Mouse (Mus musculus): ENCODE data around the gene Pth2. TPM values are rescaled to one million over a fixed set of nuclear protein-coding genes. Genes with fewer than 3 reads are reported as not detected.
A peak's percentile ranks its signal among the peaks of the same experiment; 100 is the strongest.
"Not testable (repeated sequence)": the region's sequence is repeated elsewhere in the genome, so short reads cannot be mapped to it uniquely, and the experiment has no call there.

The Pth2 gene
- polyA plus RNA-seq, 1 experiment from 2014 or later, result not detected

DNA sequence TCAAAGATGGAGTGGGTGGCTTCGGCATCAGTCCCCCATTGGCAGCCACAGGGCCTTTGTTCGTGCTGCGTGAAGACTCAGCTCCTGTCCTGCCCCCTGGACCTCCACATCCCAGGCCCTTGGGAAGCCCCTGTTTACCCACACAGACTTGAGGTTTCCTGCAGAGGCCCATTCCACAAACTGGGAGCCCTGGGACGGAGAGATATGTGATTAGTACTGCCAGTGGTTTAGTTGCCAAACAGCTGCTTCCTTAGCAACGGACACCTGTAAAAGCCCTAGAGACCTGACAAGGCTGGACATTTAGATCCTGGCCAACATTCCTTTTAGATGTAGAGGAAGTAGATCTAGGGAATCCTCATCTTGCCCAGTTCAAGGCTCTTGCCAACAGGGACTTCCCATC is 38.9 kb upstream of the Pth2 start:
- H3K4me3 ChIP-seq (replicated peaks), result no peak overlapping the region
- no peak overlapping the region for H3K9ac ChIP-seq
- H3K27ac ChIP-seq, result no peak overlapping the region
- no peaks in the 10 kb centered on the region for H3K4me1 ChIP-seq
- 0 out of 2 replicates have a peak, but pooled peaks cover 40% of the 10 kb centered on the region for H3K36me3 ChIP-seq
- H3K4me2 ChIP-seq, result no peak overlapping the region
- no peaks in the 10 kb centered on the region for H3K9me3 ChIP-seq
- ATAC-seq (ENCODE audit: insufficient read depth, low FRiP score, low read depth), result no peak
- 87% methylated on average over 5 of the region's 5 CpGs for WGBS
- H3K27me3 ChIP-seq (replicated peaks), result no peaks in the 10 kb centered on the region

DNA sequence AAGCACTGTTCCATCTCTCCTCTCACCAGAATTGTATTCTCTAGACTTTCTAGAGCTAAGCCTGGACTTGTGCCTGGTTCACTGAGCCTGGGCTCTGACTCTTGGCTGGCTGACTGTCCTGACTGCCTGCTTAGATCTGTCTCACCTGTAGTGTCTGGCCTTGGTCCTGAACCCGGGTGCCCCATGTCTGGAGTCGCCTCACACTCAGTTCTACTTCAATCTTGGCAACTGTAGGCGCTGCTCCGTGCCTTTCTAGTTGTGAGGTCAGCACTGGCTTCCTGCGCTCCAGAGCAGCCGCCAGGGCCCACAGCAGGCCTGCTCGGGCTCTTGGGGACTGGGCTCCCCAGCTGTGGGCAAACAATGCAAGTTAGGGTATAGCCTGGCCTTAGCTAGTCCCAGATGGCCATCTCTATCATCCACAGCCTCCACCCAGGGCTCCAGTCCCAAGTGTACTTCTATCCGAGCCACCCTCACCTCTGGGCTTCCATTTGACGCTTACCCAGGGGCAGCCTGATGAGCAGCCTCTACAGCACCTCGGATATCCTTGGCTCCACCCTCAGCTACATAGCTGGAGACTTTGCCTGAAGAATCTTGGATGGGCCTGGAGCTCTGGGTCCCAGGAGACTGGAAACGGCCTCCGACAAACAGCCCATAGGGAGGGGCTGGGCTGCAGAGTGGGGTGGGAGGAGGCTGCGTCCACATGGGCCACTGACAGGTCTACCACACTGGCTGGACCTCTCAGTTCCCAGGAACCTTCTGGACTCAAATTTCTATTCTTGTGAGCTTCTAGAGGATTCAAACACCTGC is 36.2 kb upstream of the Pth2 start:
- Histone ChIP-seq H3K36me3 (0 out of 2 replicates have a peak, but pooled peaks cover 43% of the 10 kb centered on the region), H3K27ac (no peak overlapping the region)
- no peak for ATAC-seq (ENCODE audit: insufficient read depth, low FRiP score, low read depth)

DNA sequence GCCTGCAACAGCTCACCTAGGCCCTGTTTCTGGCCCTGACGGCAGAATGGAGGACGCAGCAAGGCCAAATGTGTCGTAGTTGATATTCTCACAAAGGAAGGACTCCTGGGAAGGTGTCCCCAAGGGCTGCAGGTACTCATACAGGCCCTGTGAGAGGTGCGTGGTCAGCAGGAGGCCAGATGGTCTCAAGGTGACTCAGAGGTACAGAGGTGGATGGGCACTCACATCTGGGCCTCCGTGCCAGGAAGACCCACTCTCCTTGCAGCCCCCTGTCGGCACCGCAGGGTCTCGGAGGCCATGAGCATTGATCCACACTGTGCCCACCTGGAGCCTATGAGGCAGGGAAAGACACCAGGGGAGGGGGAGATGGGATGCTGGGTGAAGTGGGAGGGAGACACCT is 35.3 kb upstream of the Pth2 start:
- no peak overlapping the region for H3K27ac ChIP-seq
- H3K36me3 ChIP-seq, result 0 out of 2 replicates have a peak, but pooled peaks cover 43% of the 10 kb centered on the region
- ATAC-seq (ENCODE audit: insufficient read depth, low FRiP score, low read depth), result no peak
- no peak overlapping the region for H3K9ac ChIP-seq
- H3K9me3 ChIP-seq, result no peaks in the 10 kb centered on the region
- no peaks in the 10 kb centered on the region for H3K27me3 ChIP-seq (replicated peaks)
- no peak overlapping the region for H3K4me3 ChIP-seq (replicated peaks)
- WGBS, result 93% methylated on average over 8 of the region's 8 CpGs
- peaks cover 1% of the 10 kb centered on the region for H3K4me1 ChIP-seq
- H3K4me2 ChIP-seq, result no peak overlapping the region

More for the DNA sequence above, 36.2 kb upstream of the Pth2 start:
- H3K4me2 ChIP-seq, result no peak overlapping the region
- 81% methylated on average over 13 of the region's 13 CpGs for WGBS
- H3K9ac ChIP-seq, result no peak overlapping the region
- H3K27me3 ChIP-seq (replicated peaks), result no peaks in the 10 kb centered on the region
- H3K4me3 ChIP-seq (replicated peaks), result no peak overlapping the region
- no peaks in the 10 kb centered on the region for H3K4me1 ChIP-seq
- no peaks in the 10 kb centered on the region for H3K9me3 ChIP-seq

DNA sequence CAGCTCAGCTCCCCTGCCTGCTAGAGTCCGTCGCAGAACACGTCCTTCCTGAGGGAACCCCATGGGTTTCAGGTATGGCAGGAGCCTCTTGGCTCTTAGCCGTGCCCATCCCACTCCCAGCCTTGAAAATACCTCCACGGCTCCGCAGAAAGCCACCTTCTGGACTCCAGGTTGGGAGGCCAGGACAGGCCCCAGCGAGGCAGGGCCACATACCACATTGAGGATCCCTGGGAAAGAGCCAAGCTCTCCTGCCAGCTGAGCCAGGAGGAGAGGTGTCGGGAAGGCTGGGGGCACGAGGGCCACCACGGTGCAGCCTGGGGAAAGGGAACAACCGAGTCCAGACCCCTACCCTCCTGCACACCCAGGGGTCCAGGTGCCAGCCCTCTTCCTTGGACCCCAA is 33.5 kb upstream of the Pth2 start:
- Histone ChIP-seq H3K4me1 (peaks cover 12% of the 10 kb centered on the region), H3K27me3 (replicated peaks) (no peaks in the 10 kb centered on the region), H3K9me3 (no peaks in the 10 kb centered on the region), H3K4me2 (no peak overlapping the region), H3K36me3 (0 out of 2 replicates have a peak, but pooled peaks cover 35% of the 10 kb centered on the region), H3K27ac (no peak overlapping the region), H3K4me3 (replicated peaks) (no peak overlapping the region), H3K9ac (no peak overlapping the region)
- no peak for ATAC-seq (ENCODE audit: insufficient read depth, low FRiP score, low read depth)
- WGBS, result 94% methylated on average over 11 of the region's 11 CpGs

DNA sequence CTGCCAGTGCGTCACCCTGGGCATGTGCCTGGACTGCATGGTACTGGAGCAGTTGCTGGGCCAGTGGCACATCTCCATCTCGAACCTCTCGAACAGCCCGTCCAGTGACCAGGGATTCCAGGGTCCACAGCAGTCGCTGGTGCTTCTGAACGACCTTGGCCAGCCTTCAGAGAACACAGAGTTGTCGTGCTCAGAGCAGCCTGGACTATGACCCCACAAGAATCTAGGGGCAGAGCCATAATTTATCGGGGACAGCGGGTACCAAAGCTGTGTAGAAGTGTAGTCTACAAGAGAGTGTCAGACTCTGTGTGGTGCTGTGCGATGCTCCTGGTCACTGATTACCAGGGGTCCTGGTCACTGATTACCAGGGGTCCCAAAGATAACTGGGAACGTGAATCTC is 32.9 kb upstream of the Pth2 start:
- Histone ChIP-seq H3K27me3 (replicated peaks) (no peaks in the 10 kb centered on the region), H3K9me3 (no peaks in the 10 kb centered on the region), H3K4me3 (replicated peaks) (no peak overlapping the region), H3K9ac (no peak overlapping the region), H3K27ac (no peak overlapping the region), H3K4me2 (no peak overlapping the region), H3K36me3 (0 out of 2 replicates have a peak, but pooled peaks cover 30% of the 10 kb centered on the region), H3K4me1 (peaks cover 12% of the 10 kb centered on the region)
- ATAC-seq (ENCODE audit: insufficient read depth, low FRiP score, low read depth), result no peak
- 86% methylated on average over 11 of the region's 11 CpGs for WGBS

DNA sequence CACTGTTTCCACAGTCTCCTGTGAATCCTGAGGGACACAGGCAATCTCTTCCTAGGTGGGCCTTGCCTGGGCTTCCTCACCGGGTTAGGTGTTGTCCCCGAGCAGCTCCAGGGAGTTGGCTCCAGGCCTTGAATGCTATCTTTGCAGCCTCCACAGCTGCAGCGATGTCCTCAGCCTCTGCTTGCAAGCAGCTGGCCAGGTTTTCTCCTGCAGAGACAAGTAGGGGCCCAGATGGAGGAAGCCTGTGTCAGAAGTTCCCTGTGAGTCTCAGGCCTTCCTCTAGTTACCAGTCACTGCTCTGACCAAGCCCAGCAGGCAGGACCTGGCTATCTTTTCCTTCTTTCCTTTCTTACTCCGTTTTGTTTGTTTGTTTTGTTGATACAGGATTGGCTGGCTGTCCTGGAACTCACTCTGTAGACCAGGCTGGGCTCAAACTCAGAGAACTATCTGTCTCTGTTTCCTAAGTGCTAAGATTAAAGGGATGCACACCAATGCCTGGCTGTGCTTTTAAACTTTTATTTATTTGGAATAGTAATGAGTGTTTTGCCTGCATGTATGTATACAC is 32.2 kb upstream of the Pth2 start:
- H3K27me3 ChIP-seq (replicated peaks), result no peaks in the 10 kb centered on the region
- H3K9ac ChIP-seq, result no peak overlapping the region
- ATAC-seq (ENCODE audit: insufficient read depth, low FRiP score, low read depth), result no peak
- 59% methylated on average over 4 of the region's 4 CpGs for WGBS
- peaks cover 12% of the 10 kb centered on the region for H3K4me1 ChIP-seq
- H3K4me3 ChIP-seq (replicated peaks), result no peak overlapping the region
- H3K36me3 ChIP-seq, result 0 out of 2 replicates have a peak, but pooled peaks cover 23% of the 10 kb centered on the region
- no peaks in the 10 kb centered on the region for H3K9me3 ChIP-seq
- H3K4me2 ChIP-seq, result no peak overlapping the region
- 0 out of 2 replicates have a peak overlapping the region, but pooled peaks have one; percentile 42 for H3K27ac ChIP-seq

DNA sequence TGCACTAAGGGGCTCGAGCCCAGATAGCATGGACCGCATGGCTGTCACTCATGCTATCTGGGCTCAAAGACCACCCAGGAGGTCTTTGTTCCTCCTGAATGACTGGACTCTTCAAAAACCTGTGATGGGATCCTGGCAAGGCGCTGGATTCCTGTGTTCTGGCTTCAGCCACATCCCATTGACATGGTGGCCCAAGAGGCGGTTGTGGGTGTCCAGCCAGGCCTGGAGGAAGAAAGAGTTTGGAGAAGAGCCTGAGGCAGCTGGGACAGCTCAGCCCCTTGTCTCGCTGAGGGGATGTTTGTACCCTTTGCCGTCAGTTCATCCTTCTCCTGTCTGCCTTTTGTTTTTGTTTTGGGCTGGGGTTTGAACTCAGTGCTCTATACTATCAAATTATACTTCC is 31.2 kb upstream of the Pth2 start:
- Histone ChIP-seq H3K9ac (no peak overlapping the region), H3K36me3 (0 out of 2 replicates have a peak, but pooled peaks cover 22% of the 10 kb centered on the region), H3K4me1 (peaks cover 12% of the 10 kb centered on the region), H3K4me2 (no peak overlapping the region), H3K27ac (peak overlapping the region; percentile 82), H3K4me3 (replicated peaks) (no peak overlapping the region), H3K9me3 (no peaks in the 10 kb centered on the region), H3K27me3 (replicated peaks) (no peaks in the 10 kb centered on the region)
- 53% methylated on average over 6 of the region's 6 CpGs for WGBS
- no peak for ATAC-seq (ENCODE audit: insufficient read depth, low FRiP score, low read depth)

DNA sequence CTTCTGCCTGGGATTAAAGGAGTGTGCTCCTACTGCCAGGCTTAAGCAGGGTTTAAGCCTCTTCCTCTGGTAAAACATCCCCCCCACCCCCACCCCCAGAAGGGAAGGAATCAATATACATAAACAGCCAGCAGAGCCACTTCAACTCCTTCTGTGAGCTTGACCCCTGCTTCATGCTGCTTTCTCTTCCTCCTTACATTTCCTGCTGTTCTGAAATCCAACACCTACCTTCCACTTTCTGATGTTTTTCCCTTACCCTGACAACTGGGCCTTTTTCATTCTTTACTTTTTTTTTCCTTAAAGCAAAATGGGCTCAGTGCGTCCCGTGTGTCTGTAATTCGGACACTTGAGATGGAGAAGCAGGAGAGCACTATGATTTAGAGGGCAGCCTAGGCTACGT is 30.5 kb upstream of the Pth2 start:
- Histone ChIP-seq H3K4me3 (replicated peaks) (no peak overlapping the region), H3K9ac (no peak overlapping the region), H3K9me3 (no peaks in the 10 kb centered on the region), H3K4me2 (no peak overlapping the region; the same call in 1 of the 2 replicates), H3K36me3 (0 out of 2 replicates have a peak, but pooled peaks cover 16% of the 10 kb centered on the region), H3K27me3 (replicated peaks) (no peaks in the 10 kb centered on the region), H3K4me1 (peaks cover 17% of the 10 kb centered on the region), H3K27ac (peak overlapping the region; percentile 82)
- 44% methylated on average over 4 of the region's 4 CpGs for WGBS
- ATAC-seq (ENCODE audit: insufficient read depth, low FRiP score, low read depth), result no peak

DNA sequence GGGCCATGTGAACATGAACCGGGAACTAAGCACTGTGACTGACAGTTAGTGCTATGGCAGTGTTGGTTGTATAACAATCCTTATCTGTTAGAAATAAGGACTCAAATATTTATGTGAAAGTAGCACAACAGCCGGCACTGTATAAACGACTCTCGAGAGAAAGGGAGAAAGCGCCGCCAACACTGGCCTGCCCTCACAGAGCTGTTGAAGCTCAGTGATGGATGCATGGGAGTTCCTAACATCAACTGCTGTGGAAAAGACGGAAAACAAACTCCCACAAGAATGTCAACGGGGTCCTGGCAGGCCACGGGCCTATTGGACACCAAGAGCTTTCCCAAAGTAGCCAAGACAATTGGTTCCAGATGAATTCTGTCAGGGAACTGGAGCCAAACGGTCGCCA is 29.5 kb upstream of the Pth2 start:
- Histone ChIP-seq H3K9ac (no peak overlapping the region), H3K4me2 (peak overlapping the region; percentile 2; the same call in 1 of the 2 replicates), H3K4me1 (peaks cover 18% of the 10 kb centered on the region), H3K27ac (peak overlapping the region; percentile 82), H3K36me3 (0 out of 2 replicates have a peak, but pooled peaks cover 8% of the 10 kb centered on the region), H3K9me3 (no peaks in the 10 kb centered on the region), H3K4me3 (replicated peaks) (no peak overlapping the region), H3K27me3 (replicated peaks) (no peaks in the 10 kb centered on the region)
- WGBS, result 29% methylated on average over 11 of the region's 11 CpGs
- no peak for ATAC-seq (ENCODE audit: insufficient read depth, low FRiP score, low read depth)

DNA sequence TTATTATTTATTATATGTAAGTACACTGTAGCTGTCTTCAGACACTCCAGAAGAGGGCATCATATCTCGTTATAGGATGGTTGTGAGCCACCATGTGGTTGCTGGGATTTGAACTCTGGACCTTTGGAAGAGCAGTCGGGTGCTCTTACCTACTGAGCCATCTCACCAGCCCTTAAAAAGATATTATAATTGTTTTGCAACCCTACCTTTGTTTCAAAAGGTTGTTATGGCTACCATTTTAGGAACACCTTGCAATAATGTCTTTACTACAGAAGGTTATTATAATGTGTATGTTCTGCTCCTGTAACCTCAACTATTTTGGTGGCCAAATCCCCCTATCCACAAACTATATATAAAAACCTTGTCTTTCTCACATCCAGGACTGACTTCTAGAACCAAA is 27.7 kb upstream of the Pth2 start:
- ATAC-seq (ENCODE audit: insufficient read depth, low FRiP score, low read depth); H3K4me3 ChIP-seq (replicated peaks); H3K27ac ChIP-seq: not testable (repeated sequence)

DNA sequence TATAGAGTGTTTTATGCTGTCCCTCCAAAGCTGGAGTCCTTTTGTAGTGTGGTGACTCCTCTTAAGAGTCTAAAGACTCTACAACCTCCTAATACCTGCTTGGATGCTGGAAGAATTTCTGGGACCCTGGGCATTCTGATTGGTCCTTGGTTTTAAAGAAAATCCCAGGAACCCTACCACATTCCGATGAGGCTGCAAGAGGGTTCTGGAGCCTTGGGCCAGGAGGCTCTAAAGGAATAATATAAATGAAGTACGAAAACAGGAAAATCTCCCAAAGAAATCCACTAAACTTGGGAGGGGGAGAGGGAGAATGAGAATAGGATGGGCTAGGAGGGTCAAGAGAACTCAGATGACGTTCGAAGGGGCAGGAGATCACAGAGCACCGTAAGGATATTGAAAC is 27.2 kb upstream of the Pth2 start:
- Histone ChIP-seq H3K4me2 (peak overlapping the region; percentile 72), H3K9ac (peak overlapping the region; percentile 76), H3K36me3 (0 out of 2 replicates have a peak, but pooled peaks cover 4% of the 10 kb centered on the region), H3K4me3 (replicated peaks) (peak overlapping the region; percentile 59), H3K27me3 (replicated peaks) (no peaks in the 10 kb centered on the region), H3K9me3 (no peaks in the 10 kb centered on the region), H3K4me1 (peaks cover 18% of the 10 kb centered on the region), H3K27ac (peak overlapping the region; percentile 96)
- WGBS, result 1% methylated on average over 5 of the region's 5 CpGs
- no peak for ATAC-seq (ENCODE audit: insufficient read depth, low FRiP score, low read depth)

More for the DNA sequence above, 27.7 kb upstream of the Pth2 start:
- H3K9me3 ChIP-seq; H3K9ac ChIP-seq; H3K36me3 ChIP-seq; H3K4me2 ChIP-seq; H3K27me3 ChIP-seq (replicated peaks): not testable (repeated sequence)
- H3K4me1 ChIP-seq, result peaks cover 18% of the 10 kb centered on the region
- WGBS, result 84% methylated on average over 2 of the region's 2 CpGs

Measured in stomach, embryonic 15.5 days (tissue).